Mouse (Mus musculus) MEL (cell line): ENCODE measurements at regions not wholly inside any gene's neighbourhood (a gene's known extent, or its start where the extent isn't known, plus 50 kb on each side); places are given as distances from the start of the nearest gene placed in this dataset.

Source experiments
- MYB ChIP-seq: IDR thresholded peaks from 2 replicates; pipeline ENCODE4 v1.6.1; 2011; ENCODE audit warnings: mild to moderate bottlenecking, low read depth, low read length, improper control_type of control experiment
- NELFE ChIP-seq: IDR thresholded peaks from 2 replicates; pipeline ENCODE4 v1.6.1; 2011; ENCODE audit warnings: low read depth, low read length, improper control_type of control experiment
- TCF12 ChIP-seq: IDR thresholded peaks from 2 replicates; pipeline ENCODE4 v1.6.1; 2014; ENCODE audit warnings: low read depth, mild to moderate bottlenecking, inconsistent platforms, low read length, improper control_type of control experiment, moderate library complexity

DNA sequence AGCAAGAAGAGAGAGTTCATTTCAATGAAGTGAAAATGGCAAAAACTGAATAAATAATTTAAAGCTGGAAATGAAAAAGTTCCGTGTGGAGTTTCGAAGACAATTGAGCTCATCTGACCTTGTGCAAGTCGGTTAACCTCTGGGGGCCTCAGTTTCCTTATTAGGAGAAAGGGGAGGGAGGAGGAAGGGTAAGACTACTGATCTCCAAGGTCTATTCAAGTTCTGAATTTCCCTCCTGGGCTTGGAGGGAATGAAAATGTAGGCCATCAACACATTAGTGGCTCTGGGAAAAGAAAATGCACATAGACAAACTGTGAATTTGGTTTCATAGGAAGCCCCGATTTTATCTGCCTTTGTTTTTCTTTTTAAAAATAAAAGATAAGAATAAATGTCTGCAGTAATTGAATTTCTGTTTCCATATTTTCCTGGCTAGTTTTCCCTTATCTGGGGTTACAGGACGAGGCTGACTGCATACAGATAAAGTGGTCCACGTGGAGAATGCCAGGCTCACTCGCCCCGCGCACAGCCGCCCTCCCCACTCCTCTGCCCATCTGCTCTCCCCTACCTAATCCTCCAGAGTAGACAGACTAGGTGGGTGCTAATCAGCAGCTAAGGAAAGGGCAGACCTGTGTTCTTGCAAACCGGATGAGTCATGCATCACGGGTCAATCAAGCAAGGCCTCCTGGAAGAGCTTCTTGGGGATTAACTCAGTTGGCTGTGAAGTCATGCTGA is 209.0 kb downstream of the Nova1 start:
- TF ChIP-seq MYB (no peak), NELFE (no peak), TCF12 (peak; percentile 90)
